Mouse (Mus musculus): Measurements from ENCODE around the gene Trim47. TPM values are rescaled to one million over a fixed set of nuclear protein-coding genes. Genes with fewer than 3 reads are reported as not detected.

Trim47 gene
- not detected for polyA plus RNA-seq (2014; fragmentation: Illumina TruSeq; extraction: RNeasy Lipid Tissue Mini Kit (QIAGEN cat#74804); ENCODE audit: low read depth, low replicate concordance)

DNA sequence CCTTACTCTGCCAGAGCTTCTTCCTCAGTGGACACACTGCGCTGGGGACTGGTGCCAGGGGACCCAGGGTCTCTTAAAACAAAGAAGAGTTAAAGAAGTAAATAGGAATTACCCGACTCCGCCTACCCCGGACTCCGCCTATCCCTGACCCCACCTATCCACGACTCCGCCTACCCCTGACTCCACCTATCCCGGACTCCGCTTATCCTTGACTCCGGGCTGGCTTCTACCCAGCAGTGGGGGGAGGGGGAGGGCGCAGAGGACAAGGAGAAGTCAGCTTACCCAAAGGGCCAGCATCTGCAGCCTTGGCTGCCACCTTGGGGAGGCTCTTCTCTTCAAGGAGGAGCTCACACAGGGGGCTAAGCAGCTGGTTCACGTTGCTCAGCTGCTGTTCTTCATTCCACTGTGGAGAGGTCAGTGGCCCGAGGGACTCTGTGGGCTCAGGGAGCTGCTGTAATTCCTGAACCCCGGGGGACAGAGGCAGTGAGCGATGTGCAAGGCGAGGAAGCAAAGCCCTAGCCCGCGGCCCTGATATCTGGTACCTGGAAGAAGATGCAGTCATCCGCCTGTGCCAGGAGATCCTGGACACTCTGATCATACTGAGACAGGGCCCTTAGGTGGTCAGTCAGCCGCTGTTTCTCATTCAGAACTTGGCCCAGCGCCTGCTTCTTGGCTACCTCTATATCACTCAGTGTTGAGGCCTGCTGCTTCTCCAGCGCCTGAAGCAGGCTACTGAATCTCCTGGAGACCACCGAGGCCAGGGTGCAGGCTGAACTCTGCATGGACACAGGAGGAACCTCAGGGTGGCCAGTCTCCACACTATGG lies at the start of gene Trim47:
Gene Trim47, minus strand, starts transcription at position 55 of the 825 bp plus-strand sequence.

DNA sequence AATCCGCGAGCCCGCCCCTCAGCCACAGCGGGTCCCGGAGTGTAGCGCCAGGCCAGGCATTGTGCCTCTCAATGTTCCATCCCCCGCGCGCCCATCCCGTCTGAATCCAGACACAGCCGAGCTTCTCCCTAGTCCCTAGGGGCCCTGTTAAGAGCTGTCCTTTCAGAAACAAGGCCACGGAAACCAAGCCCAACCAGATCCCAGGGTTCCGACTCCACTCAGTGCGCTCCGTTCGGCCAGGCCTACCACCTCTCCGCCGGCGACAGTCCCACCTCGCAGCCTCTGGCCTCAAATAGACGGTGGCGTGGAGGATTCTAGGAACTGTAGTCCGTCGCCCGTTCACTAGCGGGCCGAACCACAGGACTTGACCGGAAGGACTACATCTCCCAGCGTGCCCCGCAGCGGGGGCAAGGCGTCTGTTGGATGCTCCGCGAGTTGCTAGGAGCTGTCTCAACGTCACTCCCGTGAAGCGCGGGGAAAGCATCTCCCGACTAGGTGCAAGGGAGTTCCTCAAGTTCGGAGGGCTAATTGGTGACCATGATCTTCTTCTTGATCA lies 41.0 kb upstream of the Trim47 start, which contains the start of gene Fbf1:
Gene Fbf1, minus strand, starts transcription at position 283 of the 556 bp plus-strand sequence.

DNA sequence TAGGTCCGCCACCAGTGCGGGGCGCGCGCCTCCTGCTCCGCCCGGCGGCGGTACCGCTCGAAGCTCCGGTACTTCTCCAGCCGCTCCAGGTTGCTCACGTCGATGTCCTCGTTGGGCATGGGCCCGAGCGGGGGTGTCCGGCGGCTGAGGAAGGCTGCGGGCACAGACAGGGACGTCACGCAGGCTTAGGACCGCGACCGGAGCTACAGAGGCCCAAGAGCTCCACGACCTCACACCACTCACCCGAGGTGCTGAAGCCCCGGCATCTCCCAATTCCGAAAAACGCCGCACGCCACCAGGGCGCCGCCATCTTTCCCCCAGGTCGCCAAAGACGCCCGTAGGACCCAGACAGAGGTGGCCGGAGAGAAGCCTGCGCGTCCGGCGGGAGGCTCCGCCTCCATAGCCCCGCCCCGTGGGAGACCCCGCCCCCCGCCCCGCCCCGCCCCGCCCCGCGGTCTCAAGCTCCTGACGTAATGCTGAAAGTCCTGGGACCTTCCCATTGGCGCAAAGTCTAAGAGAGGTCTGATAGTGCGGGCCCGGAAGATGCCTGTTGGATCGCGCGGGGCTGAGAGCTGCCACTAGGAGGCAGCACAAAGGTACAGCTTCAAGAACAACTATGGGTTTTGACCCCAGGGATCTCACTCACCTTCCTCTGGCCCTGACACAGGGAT lies 11.6 kb upstream of the Trim47 start, which contains the start of gene Mrpl38:
Gene Mrpl38, minus strand, starts transcription at position 401 of the 671 bp plus-strand sequence.

DNA sequence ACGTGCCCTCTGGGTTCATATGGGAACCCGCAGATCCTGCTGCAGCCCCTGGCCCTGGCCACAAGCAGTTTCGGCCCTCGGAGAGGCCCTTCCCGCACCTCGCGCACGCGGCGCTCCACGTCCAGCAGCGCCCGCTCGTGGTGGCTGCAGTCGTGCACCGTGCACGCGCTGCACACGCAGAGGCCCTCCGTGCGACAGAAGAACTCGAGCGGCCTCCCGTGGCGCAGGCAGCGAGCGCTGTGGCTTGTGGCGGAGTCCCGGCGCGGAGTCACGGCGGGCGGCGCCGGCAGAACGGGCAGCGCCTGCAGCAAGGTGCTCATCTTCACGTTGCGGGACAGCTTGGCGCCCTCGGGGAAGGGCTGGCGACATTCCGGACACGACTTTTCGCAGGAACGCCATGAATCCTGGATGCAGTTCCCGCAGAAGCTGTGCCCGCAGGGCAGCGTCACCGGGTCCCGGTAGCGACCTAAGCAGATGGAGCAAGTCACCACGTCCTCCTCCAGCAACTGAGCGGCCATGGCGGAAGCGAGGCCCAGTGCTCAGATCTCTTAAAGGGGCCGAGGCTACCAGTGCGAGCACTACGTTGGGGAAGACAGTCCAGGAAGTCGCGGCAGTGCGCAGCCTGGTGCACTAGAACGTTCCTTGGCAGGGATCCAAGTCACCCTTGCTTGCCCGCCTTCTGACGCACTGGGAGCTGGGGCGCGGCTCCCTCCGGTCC lies 3.6 kb upstream of the Trim47 start, which contains the start of gene Trim65:
Gene Trim65, minus strand, starts transcription at position 641 of the 718 bp plus-strand sequence.

DNA sequence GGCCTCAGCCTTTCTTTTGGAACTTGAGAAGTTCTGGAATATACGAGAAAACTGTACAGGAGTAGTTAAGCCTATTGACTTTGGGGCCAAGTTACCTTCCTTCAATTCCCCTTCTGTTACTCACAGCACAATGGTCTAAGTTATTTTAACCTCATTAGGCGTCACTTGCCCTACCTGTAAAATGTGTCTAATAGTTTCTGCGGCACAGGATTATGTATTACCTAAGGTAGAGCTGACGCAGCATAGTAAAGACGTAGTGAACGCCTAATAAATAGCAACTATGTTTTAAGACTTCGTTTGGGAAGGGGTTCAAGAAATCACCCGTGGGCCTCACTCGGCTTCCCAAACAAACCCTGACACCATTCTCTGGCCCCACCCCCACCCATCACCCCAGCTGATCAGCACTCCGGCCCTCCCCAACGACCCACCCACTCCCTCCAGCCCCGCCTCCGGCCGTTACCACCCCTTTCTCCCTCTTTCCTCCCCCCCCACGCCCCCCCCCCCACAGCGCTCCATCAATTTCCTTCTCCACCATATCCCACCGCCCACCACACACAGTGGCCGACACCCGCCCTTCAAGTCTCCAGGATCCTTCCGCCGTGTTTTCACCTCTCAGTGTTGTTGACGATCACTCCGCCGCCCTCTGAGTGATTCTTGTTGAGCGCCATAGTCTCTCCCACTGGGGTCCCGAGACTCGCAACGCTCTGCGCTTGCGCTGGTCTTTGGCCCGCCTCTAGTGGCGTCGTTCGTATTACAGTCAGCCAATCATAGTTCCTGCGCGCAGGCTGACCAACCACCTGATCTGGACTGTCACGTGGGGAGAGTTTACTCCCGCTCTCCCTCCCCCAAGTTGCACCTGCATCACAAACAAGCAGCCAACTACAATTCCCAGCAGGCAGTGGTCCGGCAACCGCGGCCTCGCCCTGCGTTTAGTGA lies 40.5 kb downstream of the Trim47 start, which contains the start of gene Wbp2:
Gene Wbp2, minus strand, starts transcription at position 738 of the 936 bp plus-strand sequence.

DNA sequence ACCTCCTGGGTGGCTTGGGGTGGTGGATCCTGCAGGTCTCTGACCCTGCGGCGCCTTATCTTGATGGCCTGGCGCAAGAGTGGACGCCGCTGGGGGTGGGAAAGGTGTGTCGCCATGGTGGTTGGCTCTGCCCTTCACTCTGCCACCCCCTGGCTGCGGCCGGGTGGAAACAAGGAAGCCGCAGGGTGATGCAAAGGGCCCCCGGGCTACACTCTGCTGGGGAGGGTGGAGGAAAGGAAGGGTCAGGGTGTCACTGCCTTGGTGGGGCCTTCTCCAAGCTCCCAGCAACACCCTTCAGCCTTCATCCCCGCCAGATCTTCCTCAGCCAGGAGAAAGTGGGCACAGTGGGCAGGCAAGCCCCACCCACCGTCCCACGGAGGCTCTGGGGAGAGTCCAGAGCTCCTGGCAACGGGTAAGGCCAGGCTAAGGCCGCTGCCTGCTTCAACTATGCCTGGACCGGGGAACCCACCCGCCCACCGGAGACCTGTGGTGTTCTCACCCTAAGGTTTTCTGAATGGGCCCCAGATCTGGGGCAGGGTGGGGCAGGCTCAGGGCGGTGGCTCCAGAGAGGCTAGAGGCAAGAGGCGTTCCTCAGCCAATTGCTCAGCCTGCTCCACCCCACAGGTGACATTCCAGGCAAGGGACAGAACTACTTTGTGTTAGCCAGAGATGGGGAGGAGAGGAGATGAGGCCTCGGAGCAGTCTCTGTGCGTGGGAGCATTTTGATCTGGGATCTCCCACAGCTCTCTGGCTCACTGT lies 49.4 kb downstream of the Trim47 start, which contains the start of gene Unc13d:
Gene Unc13d, minus strand, starts transcription at position 516 of the 759 bp plus-strand sequence.

Other genes starting within 250 kb of the Trim47 start
- 0.85 TPM for gene Smim5, start 227.2 kb downstream of the Trim47 start, polyA plus RNA-seq (2014; fragmentation: Illumina TruSeq; extraction: RNeasy Lipid Tissue Mini Kit (QIAGEN cat#74804); ENCODE audit: low read depth, low replicate concordance)
- 1.8 TPM for gene Smim6, start 215.2 kb downstream of the Trim47 start, polyA plus RNA-seq (2014; fragmentation: Illumina TruSeq; extraction: RNeasy Lipid Tissue Mini Kit (QIAGEN cat#74804); ENCODE audit: low read depth, low replicate concordance)
- 6.3 TPM for gene Sap30bp, start 193.9 kb downstream of the Trim47 start, polyA plus RNA-seq (2014; fragmentation: Illumina TruSeq; extraction: RNeasy Lipid Tissue Mini Kit (QIAGEN cat#74804); ENCODE audit: low read depth, low replicate concordance)
- gene Recql5, start 193.7 kb downstream of the Trim47 start, polyA plus RNA-seq (2014; fragmentation: Illumina TruSeq; extraction: RNeasy Lipid Tissue Mini Kit (QIAGEN cat#74804); ENCODE audit: low read depth, low replicate concordance) = 2.0 TPM
- not detected for gene Itgb4, start 152.5 kb downstream of the Trim47 start, polyA plus RNA-seq (2014; fragmentation: Illumina TruSeq; extraction: RNeasy Lipid Tissue Mini Kit (QIAGEN cat#74804); ENCODE audit: low read depth, low replicate concordance)
- gene Galk1, start 114.5 kb downstream of the Trim47 start, polyA plus RNA-seq (2014; fragmentation: Illumina TruSeq; extraction: RNeasy Lipid Tissue Mini Kit (QIAGEN cat#74804); ENCODE audit: low read depth, low replicate concordance) = not detected
- gene H3f3b, start 99.2 kb downstream of the Trim47 start, polyA plus RNA-seq (2014; fragmentation: Illumina TruSeq; extraction: RNeasy Lipid Tissue Mini Kit (QIAGEN cat#74804); ENCODE audit: low read depth, low replicate concordance) = 617 TPM
- gene Unk, start 96.9 kb downstream of the Trim47 start, polyA plus RNA-seq (2014; fragmentation: Illumina TruSeq; extraction: RNeasy Lipid Tissue Mini Kit (QIAGEN cat#74804); ENCODE audit: low read depth, low replicate concordance) = 1.1 TPM
- not detected for gene Unc13d, start 49.2 kb downstream of the Trim47 start, polyA plus RNA-seq (2014; fragmentation: Illumina TruSeq; extraction: RNeasy Lipid Tissue Mini Kit (QIAGEN cat#74804); ENCODE audit: low read depth, low replicate concordance)
- 27.0 TPM for gene Wbp2, start 40.2 kb downstream of the Trim47 start, polyA plus RNA-seq (2014; fragmentation: Illumina TruSeq; extraction: RNeasy Lipid Tissue Mini Kit (QIAGEN cat#74804); ENCODE audit: low read depth, low replicate concordance)
- 5.3 TPM for gene Trim65, start 3.9 kb upstream of the Trim47 start, polyA plus RNA-seq (2014; fragmentation: Illumina TruSeq; extraction: RNeasy Lipid Tissue Mini Kit (QIAGEN cat#74804); ENCODE audit: low read depth, low replicate concordance)
- 4.2 TPM for gene Mrpl38, start 11.7 kb upstream of the Trim47 start, polyA plus RNA-seq (2014; fragmentation: Illumina TruSeq; extraction: RNeasy Lipid Tissue Mini Kit (QIAGEN cat#74804); ENCODE audit: low read depth, low replicate concordance)
- 7.5 TPM for gene Fbf1, start 41.0 kb upstream of the Trim47 start, polyA plus RNA-seq (2014; fragmentation: Illumina TruSeq; extraction: RNeasy Lipid Tissue Mini Kit (QIAGEN cat#74804); ENCODE audit: low read depth, low replicate concordance)
- 0.93 TPM for gene Ten1, start 71.6 kb upstream of the Trim47 start, polyA plus RNA-seq (2014; fragmentation: Illumina TruSeq; extraction: RNeasy Lipid Tissue Mini Kit (QIAGEN cat#74804); ENCODE audit: low read depth, low replicate concordance)
- 274 TPM for gene Acox1, start 71.8 kb upstream of the Trim47 start, polyA plus RNA-seq (2014; fragmentation: Illumina TruSeq; extraction: RNeasy Lipid Tissue Mini Kit (QIAGEN cat#74804); ENCODE audit: low read depth, low replicate concordance)
- gene Evpl, start 110.9 kb upstream of the Trim47 start, polyA plus RNA-seq (2014; fragmentation: Illumina TruSeq; extraction: RNeasy Lipid Tissue Mini Kit (QIAGEN cat#74804); ENCODE audit: low read depth, low replicate concordance) = not detected
- gene Srp68, start 147.0 kb upstream of the Trim47 start, polyA plus RNA-seq (2014; fragmentation: Illumina TruSeq; extraction: RNeasy Lipid Tissue Mini Kit (QIAGEN cat#74804); ENCODE audit: low read depth, low replicate concordance) = 7.7 TPM
- not detected for gene Galr2, start 153.7 kb upstream of the Trim47 start, polyA plus RNA-seq (2014; fragmentation: Illumina TruSeq; extraction: RNeasy Lipid Tissue Mini Kit (QIAGEN cat#74804); ENCODE audit: low read depth, low replicate concordance)
- 7.0 TPM for gene Exoc7, start 180.0 kb upstream of the Trim47 start, polyA plus RNA-seq (2014; fragmentation: Illumina TruSeq; extraction: RNeasy Lipid Tissue Mini Kit (QIAGEN cat#74804); ENCODE audit: low read depth, low replicate concordance)
- not detected for gene Foxj1, start 208.2 kb upstream of the Trim47 start, polyA plus RNA-seq (2014; fragmentation: Illumina TruSeq; extraction: RNeasy Lipid Tissue Mini Kit (QIAGEN cat#74804); ENCODE audit: low read depth, low replicate concordance)